Mouse (Mus musculus) splenic B cell, adult 2 months (primary cell): Measurements from ENCODE around the gene Tnfrsf26.

Experiments
- DNase-seq: peaks from one replicate; pipeline ENCODE4 v3.0.0-alpha.2; 2011; ENCODE audit warnings: low read depth, low spot score
- H3K27me3 ChIP-seq: 2 replicates; pipeline ENCODE4 v1.6.1; 2012; ENCODE audit warnings: mild to moderate bottlenecking, low read length, moderate library complexity, mixed read lengths; ENCODE audit not compliant: control insufficient read depth, poor library complexity, insufficient read depth, severe bottlenecking
- H3K36me3 ChIP-seq: 2 replicates; pipeline ENCODE4 v1.6.1; 2012; ENCODE audit warnings: mild to moderate bottlenecking, low read length, moderate library complexity, mixed read lengths; ENCODE audit not compliant: control insufficient read depth, poor library complexity, insufficient read depth, severe bottlenecking

Gene Tnfrsf26

GRCm38 (mm10) chr7:143620951-143621350, 7.6 kb downstream of the Tnfrsf26 start:
- H3K27me3 ChIP-seq: no peaks in the 10 kb centered on the region

GRCm38 (mm10) chr7:143614404-143615135, 14.0 kb downstream of the Tnfrsf26 start:
- DNase-seq: no peak
- H3K36me3 ChIP-seq: peaks cover 16% of the 10 kb centered on the region
- no peaks in the 10 kb centered on the region for H3K27me3 ChIP-seq

More at GRCm38 (mm10) chr7:143620951-143621350, 7.6 kb downstream of the Tnfrsf26 start:
- DNase-seq: no peak
- H3K36me3 ChIP-seq: peaks cover 10% of the 10 kb centered on the region

- peaks cover 13% of the 10 kb centered on the region for H3K36me3 ChIP-seq
- H3K27me3 ChIP-seq: no peaks in the 10 kb centered on the region
- peak; percentile 53 for DNase-seq
These were observed 16.3 kb downstream of the Tnfrsf26 start for GRCm38 (mm10) chr7:143612215-143612614.

- Histone ChIP-seq H3K36me3 (peaks cover 5% of the 10 kb centered on the region; the same call in 1 of the 2 replicates), H3K27me3 (no peaks in the 10 kb centered on the region)
- no peak for DNase-seq
These were observed 23.2 kb downstream of the Tnfrsf26 start for GRCm38 (mm10) chr7:143605321-143605720.

- Histone ChIP-seq H3K27me3 (no peaks in the 10 kb centered on the region), H3K36me3 (peaks cover 5% of the 10 kb centered on the region; the same call in 1 of the 2 replicates)
- DNase-seq: no peak
These were observed 23.6 kb downstream of the Tnfrsf26 start for GRCm38 (mm10) chr7:143604889-143605288.

- Histone ChIP-seq H3K36me3 (no peaks in the 10 kb centered on the region), H3K27me3 (no peaks in the 10 kb centered on the region)
- DNase-seq: peak; percentile 55
These were observed 26.8 kb downstream of the Tnfrsf26 start for GRCm38 (mm10) chr7:143601705-143602104.

- H3K36me3 ChIP-seq: no peaks in the 10 kb centered on the region
- H3K27me3 ChIP-seq: no peaks in the 10 kb centered on the region
- no peak for DNase-seq
These were observed 28.2 kb downstream of the Tnfrsf26 start for GRCm38 (mm10) chr7:143600231-143600740.

GRCm38 (mm10) chr7:143599428-143600230, 28.9 kb downstream of the Tnfrsf26 start, which contains the start of gene Cars:
Gene Cars (minus strand): TSS chr7:143600090.
- peak; percentile 98 for DNase-seq
- Histone ChIP-seq H3K27me3 (no peaks in the 10 kb centered on the region), H3K36me3 (no peaks in the 10 kb centered on the region)

- no peak for DNase-seq
- H3K36me3 ChIP-seq: no peaks in the 10 kb centered on the region; the same call in 1 of the 2 replicates
- H3K27me3 ChIP-seq: no peaks in the 10 kb centered on the region
These were observed 33.7 kb downstream of the Tnfrsf26 start for GRCm38 (mm10) chr7:143594865-143595264.

GRCm38 (mm10) chr7:143592255-143592654, 36.3 kb downstream of the Tnfrsf26 start:
- Histone ChIP-seq H3K27me3 (no peaks in the 10 kb centered on the region), H3K36me3 (peaks cover 2% of the 10 kb centered on the region; the same call in 1 of the 2 replicates)
- DNase-seq: no peak

GRCm38 (mm10) chr7:143588006-143588405, 40.5 kb downstream of the Tnfrsf26 start:
- H3K36me3 ChIP-seq: peaks cover 4% of the 10 kb centered on the region
- DNase-seq: no peak
- no peaks in the 10 kb centered on the region for H3K27me3 ChIP-seq

GRCm38 (mm10) chr7:143587586-143587985, 40.9 kb downstream of the Tnfrsf26 start:
- DNase-seq: no peak

GRCm38 (mm10) chr7:143583956-143584355, 44.6 kb downstream of the Tnfrsf26 start:
- peak; percentile 88 for DNase-seq
- Histone ChIP-seq H3K36me3 (peaks cover 7% of the 10 kb centered on the region), H3K27me3 (no peaks in the 10 kb centered on the region)

More at GRCm38 (mm10) chr7:143587586-143587985, 40.9 kb downstream of the Tnfrsf26 start:
- Histone ChIP-seq H3K27me3 (no peaks in the 10 kb centered on the region), H3K36me3 (peaks cover 7% of the 10 kb centered on the region)

- Histone ChIP-seq H3K36me3 (peaks cover 5% of the 10 kb centered on the region), H3K27me3 (no peaks in the 10 kb centered on the region)
- no peak for DNase-seq
These were observed 45.5 kb downstream of the Tnfrsf26 start for GRCm38 (mm10) chr7:143583025-143583424.

GRCm38 (mm10) chr7:143575751-143576150, 52.8 kb downstream of the Tnfrsf26 start:
- H3K27me3 ChIP-seq: no peaks in the 10 kb centered on the region
- DNase-seq: no peak
- H3K36me3 ChIP-seq: peaks cover 8% of the 10 kb centered on the region
